Mouse (Mus musculus) mature B cell (primary cell): ENCODE results near the gene Sec14l1.

ENCODE experiments used
- in situ Hi-C: fragments of 300-500 bp; cut with MboI; formaldehyde crosslinking; loops from 2 replicates; pipeline ENCODE4 v1.14.3; 2019

Sec14l1 gene

GRCm38 (mm10) chr11:117176304-117176703 lies 61.3 kb downstream of the Sec14l1 start:
- in situ Hi-C loops: loop anchor here (5.0 kb wide), 1 partner anchor 114 kb away; no protein-coding TSS in a partner anchor

GRCm38 (mm10) chr11:117176900-117177299 lies 61.9 kb downstream of the Sec14l1 start:
- in situ Hi-C loops: loop anchor here (5.0 kb wide), 1 partner anchor 115 kb away; no protein-coding TSS in a partner anchor

- in situ Hi-C loops: loop anchor here (5.0 kb wide), 1 partner anchor 115 kb away; no protein-coding TSS in a partner anchor
Measured at GRCm38 (mm10) chr11:117177303-117177979, 62.5 kb downstream of the Sec14l1 start.

GRCm38 (mm10) chr11:117179902-117180301 lies 64.9 kb downstream of the Sec14l1 start:
- in situ Hi-C loops: loop anchor here (5.0 kb wide), 1 partner anchor 118 kb away; no protein-coding TSS in a partner anchor

GRCm38 (mm10) chr11:117182808-117183207 lies 67.8 kb downstream of the Sec14l1 start:
- in situ Hi-C loops: no loop called here

GRCm38 (mm10) chr11:117183299-117183698 lies 68.3 kb downstream of the Sec14l1 start:
- in situ Hi-C loops: no loop called here

GRCm38 (mm10) chr11:117183841-117184240 lies 68.9 kb downstream of the Sec14l1 start:
- in situ Hi-C loops: no loop called here

GRCm38 (mm10) chr11:117185076-117185933 lies 70.3 kb downstream of the Sec14l1 start:
- in situ Hi-C loops: no loop called here

GRCm38 (mm10) chr11:117191524-117191923 lies 76.6 kb downstream of the Sec14l1 start:
- in situ Hi-C loops: no loop called here

- in situ Hi-C loops: no loop called here
Measured at GRCm38 (mm10) chr11:117194475-117194937, 79.5 kb downstream of the Sec14l1 start.

- in situ Hi-C loops: no loop called here
Measured at GRCm38 (mm10) chr11:117195616-117196015, 80.6 kb downstream of the Sec14l1 start.

GRCm38 (mm10) chr11:117196681-117197080 lies 81.7 kb downstream of the Sec14l1 start:
- in situ Hi-C loops: no loop called here

- in situ Hi-C loops: no loop called here
Measured at GRCm38 (mm10) chr11:117198122-117198521, 83.2 kb downstream of the Sec14l1 start.

- in situ Hi-C loops: no loop called here
Measured at GRCm38 (mm10) chr11:117199282-117200175, 84.6 kb downstream of the Sec14l1 start, which contains the start of gene Sept9. Gene Sept9 (plus strand): TSS chr11:117199661.

GRCm38 (mm10) chr11:117201846-117202245 lies 86.9 kb downstream of the Sec14l1 start:
- in situ Hi-C loops: no loop called here

- in situ Hi-C loops: no loop called here
Measured at GRCm38 (mm10) chr11:117204606-117205005, 89.6 kb downstream of the Sec14l1 start.

- in situ Hi-C loops: no loop called here
Measured at GRCm38 (mm10) chr11:117205042-117205441, 90.1 kb downstream of the Sec14l1 start.

GRCm38 (mm10) chr11:117205447-117205846 lies 90.5 kb downstream of the Sec14l1 start:
- in situ Hi-C loops: no loop called here

GRCm38 (mm10) chr11:117207436-117207835 lies 92.5 kb downstream of the Sec14l1 start:
- in situ Hi-C loops: no loop called here

- in situ Hi-C loops: no loop called here
Measured at GRCm38 (mm10) chr11:117208151-117208673, 93.2 kb downstream of the Sec14l1 start.
